Mouse (Mus musculus) thymus, postnatal 4 days (tissue): ENCODE results near the gene Ccdc177.

Experiments
- DNase-seq: peaks from one replicate; pipeline ENCODE4 v3.0.0; 2021

The Ccdc177 gene

DNA sequence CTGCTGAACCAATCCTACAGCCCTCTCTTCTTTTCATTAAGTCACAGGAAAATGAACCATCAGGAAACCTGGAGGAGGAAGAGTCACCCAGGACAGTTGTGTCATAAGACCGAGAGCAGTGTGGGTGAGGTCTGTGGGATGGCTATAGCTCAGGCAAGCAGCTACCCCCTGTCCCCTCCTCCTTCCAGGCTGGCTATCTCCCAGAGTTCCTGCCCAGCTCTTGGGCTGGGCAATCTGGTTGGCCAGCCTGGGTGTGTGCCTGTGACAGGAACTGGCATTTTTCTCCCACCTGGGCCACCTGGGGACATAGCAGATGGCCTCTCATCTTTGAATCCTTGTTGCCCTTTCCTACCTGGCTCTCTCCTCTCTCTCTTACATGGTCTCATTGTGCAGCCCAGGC, 23.4 kb upstream of the Ccdc177 start:
- DNase-seq, result no peak

DNA sequence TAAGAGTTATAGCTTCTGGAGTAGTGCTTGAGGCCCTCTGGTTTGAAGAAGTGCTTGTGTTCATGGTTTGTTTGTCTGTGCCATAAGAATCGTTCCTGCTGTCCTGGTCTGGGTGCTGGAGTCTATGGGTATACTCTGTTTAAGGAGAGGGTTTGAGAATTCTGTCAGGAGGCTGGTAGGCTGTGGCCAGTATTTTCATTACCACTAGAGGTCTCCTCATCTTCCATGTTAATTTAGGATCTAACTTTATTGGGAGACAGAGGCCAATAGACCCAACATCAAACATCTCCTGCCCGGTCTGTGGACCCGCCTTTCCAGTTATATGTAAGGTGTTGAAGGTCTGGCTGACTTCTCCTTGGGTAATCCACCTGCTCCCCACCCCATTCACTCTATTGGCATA, 22.4 kb upstream of the Ccdc177 start:
- no peak for DNase-seq

DNA sequence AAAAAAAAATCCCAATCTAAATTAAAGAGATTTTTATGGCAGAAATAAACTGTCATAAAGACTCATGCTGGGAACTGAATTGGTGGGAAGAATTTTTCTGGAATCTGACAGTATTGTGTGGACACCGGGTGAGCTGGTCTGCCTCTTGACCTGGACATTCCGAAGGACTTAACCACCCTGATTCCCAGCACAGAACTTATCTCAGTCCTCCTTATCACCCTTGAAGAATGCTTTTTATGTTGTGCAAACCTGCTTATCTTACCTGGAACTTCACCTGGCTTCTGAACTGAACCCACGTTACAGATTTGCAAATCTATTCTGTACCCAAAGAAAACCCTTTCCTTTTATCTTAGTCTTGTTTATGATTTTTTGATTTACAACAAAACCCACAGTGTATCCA, 21.7 kb upstream of the Ccdc177 start:
- DNase-seq, result no peak

DNA sequence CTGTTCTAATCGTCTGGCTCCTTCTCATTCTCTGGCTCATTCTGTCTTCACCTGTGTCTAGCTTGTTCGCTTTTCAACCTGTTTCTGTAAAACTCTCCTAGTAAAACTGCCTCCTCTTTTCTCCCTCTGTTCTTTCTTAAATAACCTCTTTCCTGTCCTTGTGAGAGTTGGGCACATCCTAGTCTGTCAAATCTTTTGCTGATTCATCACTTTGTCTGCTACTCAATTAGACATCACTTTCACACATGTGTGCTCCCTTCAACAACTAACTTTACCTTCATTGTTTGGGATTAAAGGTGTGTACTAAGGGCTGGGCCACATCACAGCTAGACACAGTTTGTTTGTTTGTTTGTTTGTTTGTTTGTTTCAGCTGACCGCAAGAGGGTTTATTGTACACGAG, 19.3 kb upstream of the Ccdc177 start:
- DNase-seq, result no peak

DNA sequence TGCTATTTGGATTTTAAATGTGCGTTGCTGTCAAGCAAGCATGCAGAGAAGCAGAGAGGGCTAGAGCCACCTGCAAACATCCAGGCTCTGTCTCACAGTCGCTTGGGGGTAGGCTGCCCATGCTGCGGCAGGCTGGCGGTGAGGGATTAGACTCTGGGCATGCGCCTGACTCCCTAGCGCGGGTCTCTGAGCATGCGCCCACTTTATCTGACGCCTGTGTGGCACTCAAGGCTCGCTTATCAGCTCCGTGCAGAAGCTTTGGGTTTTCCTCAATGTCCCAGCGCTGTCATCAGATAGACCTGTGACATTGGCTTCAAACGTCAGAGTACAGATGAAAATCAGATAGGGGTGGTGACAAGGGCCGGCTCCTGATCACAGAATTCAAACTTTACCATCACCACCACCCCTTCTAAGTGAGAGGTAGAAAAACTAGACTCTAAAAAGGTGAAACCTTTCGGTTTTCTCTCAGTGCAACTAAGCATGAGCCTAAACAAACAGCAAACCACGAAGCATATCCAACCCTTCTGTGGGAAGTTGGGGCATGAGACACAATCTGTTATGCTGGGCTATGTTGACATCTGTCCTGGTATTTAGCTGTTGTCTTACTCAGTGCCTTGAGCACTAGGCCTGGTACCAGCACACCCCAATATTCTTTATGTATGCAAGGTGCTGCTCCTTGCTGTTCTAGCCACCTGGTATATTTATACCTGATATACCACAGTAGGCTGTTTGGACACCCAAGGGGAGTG, 17.9 kb upstream of the Ccdc177 start:
- DNase-seq, result no peak

DNA sequence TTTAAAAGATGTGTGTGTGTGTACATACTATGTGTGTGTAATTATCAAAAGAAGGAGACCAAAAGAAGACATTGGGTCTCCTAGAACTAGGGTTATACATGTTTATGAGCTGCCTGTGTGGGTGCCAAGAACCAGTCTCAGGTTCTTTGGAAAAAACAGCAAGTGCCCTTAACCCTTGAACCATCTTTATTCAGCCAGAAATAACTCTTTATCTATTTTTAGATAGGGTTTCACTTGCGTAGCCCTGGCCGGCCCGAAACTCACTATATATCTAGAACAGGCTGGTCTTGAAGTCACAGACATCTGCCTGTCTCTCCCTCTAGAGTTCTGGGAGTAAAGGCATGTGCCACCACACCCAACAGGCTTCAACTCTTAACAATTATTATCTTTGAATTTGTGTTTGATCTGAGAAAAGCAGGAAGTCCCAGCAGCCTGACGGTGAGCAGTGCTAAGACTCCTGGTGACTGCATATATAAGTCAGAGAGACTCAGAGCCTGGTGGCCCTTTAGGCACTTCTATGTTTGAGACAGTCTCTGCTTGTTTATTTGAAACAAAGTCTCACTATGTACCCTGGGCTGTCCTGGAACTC, 15.7 kb upstream of the Ccdc177 start:
- no peak for DNase-seq

DNA sequence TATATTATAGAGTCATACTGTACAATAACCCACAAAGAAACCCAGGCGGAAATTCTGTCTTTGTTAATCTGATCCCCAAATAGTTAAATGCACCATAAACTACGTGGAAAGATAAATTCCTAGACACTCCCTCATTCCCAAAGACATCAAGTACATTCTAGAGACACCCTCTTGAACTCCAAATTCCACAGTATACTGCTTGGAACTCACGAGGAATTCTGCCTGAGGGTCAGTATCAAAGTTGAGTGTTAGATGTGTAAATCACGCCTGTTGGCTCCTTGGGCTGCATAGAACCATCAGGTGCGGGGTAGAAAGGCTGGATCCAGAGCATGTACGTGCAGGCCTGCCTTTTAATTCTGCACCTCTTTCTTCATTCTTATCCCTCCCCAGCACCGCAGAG, 14.3 kb upstream of the Ccdc177 start:
- no peak for DNase-seq

DNA sequence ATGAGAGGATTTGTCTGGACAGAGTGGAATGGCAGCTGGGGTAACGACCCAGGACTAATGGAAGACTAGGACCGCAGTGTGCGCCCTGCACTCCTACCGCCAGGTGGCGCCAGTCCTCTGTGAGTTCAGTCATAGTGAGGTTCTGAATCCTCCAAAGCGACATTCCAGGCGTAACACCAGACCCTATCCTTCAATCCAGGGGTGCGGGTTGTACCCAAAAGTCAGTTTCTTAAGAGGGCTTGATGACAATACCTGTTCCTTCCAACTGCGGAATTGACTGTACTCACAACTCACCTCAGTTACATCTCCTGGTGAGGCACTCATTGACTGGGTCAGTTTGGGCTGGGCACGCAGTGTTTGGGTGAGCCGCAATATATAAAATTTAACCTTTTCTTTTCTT, 9.2 kb upstream of the Ccdc177 start:
- DNase-seq, result peak; percentile 86

DNA sequence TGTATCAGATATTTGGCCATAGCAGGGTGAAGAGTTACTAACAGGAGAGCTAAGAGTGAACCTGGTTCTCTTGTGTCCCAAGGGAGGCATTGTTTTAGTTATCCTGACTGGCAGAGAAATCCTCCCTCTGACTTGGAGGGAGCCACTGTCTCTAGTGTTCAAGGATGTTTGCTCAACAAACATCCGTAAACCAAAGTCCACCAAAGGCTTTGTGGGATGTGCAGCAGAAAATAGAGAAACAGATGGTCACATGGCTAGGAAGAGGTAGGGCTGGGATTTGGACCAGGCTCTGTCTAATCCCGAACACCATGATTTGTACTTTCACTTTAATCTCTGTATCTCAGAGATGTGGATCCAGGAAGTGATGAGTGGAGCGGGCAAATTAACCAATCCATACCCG, 3.6 kb upstream of the Ccdc177 start:
- DNase-seq, result no peak

DNA sequence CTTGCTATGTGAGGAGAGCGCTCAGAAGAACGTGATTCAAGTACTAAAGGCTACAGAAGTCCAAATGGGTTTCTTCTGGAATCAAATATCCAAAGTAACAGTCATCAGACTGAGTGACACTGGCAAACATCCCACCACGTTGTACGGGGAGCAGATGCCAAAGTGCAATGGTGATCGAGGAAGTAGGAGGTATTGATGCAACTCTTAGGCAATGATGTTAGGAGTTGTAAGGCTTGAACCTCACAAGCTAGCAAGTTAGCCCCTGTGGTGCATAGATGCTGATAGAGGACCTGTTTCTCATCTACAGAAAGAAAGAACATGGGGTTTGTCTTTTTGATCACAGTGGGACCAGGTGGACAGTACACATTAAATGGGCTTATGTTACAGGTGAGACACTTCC, 2.5 kb upstream of the Ccdc177 start:
- no peak for DNase-seq

DNA sequence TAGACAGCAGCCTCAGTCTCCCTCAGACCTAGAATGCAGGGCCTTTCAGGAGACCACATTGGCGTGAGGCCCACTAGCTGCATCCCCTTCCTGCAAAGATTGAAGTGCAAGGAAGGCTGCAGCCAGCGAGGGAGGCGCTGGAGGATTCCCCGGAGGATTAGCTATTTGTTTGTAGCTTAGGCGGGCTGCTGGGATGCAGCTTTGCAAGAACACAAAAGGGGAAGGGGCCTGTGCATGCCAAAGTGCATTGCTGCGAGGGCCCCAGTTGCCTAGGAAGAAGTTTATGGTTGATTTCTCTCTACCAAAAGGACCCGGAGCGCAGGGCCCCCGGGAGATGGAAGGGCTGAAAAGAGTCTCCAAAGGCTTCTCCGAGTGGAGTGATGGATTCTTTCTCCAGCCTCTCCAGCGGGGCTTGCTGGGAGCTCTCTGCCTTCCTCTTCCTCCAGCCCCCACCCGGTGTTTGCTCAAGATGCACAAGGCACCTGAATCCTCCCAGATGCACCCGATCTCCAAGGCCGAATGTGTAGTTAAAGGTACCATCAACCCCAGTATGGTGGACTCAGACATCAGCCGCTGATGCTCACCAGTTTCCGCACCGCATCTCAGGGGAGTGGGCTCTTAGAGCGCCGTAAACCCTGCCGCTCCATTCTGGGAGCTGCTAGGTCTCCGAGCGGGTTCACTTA, 633 bp downstream of the Ccdc177 start:
- DNase-seq, result peak; percentile 24

DNA sequence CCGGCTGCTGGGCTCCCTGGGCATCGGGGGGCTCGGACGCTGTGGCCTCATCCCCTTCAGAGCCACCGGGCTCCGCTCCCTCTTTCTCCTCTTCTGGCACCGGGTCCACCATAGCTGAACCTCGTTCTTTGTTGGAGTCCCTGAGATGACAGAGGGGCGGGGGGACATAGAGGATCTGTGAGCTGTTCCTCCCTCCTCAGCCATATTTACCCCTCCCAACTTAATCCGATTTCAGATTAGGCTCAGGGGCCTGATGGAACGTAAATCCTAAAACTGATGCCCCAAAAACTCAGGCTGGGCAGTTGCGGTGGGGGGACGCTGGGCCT, 1.1 kb downstream of the Ccdc177 start:
- no peak for DNase-seq

DNA sequence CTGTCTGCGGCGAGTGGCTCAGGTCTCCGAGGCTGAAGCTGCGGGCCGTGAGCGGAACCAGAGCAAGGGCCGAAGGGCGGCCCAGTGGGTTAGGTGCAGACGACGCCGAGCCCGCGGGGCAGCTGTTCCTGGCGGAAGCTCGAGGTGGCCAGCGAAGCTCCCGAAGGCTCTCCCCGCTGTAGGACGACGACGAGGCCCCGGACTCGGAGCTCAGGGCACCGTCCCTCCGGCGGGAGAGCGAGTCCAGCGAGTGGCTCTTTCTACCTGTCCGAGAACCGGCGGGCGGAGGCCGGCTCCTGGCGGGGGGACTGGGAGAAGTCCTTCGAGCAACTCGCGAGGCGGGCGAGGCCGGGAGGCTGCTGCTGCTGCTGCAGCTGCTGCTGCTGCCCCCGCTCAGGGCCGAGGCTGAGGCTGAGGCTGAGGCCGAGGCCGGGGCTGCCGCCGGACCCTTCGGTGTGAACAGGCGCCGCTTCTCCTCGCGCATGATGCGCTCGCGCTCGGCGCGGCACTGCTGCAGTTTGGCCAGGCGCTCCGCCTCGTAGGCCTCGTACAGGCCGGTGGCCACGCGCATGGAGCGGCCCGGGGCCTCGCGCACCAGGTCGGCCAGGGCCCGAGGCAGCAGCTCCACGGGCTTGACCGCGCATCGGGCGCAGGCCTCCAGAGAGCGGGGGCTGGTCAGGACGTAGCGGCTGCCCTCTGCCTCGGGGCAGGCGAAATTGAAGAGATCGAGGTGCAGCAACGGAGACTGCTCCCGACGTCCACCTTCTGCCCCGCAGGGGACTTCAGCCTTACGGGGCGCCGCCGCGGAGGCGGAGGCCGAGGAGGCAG, 1.7 kb downstream of the Ccdc177 start:
- DNase-seq, result peak; percentile 56

DNA sequence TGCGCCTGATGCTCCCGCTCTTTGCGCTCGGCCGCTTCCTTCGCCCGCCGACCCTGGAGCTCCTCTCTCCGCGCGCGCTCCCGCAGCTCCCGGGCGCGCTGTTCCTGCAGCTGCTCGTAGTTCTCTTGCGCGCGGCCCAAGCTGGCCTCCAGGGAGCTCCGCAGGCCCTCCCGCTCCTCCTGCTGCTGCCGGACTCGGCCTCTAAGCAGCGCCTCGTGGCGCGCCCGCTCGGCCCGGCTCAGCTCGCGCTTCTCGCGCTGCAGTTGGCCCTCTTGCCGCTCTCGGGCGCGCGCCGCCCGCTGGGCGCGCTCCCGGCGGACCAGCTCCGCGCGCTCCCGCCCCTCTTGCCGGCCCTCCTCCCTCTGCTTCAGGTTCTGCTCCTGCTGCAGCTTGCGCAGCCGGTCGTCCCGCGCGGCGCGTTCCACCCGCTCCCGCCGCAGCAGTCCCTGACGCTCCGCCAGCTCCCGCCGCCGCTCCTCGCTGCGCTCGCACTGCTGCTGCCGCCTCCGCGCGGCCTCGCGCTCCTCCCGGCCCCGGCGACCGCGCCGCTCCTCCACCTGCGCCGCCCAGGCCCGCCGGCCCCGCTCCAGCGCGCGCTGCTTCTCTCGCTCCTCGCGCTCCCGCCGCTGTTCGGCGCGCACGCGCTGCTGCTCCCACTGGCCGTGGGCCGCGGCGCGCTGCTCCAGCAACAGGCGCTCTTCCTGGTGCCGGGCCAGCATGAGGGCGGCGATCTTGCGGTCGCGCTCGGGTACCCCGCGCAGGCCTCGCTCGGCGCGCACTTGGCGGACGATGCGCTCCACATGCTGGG, 2.5 kb downstream of the Ccdc177 start:
- DNase-seq, result peak; percentile 79

DNA sequence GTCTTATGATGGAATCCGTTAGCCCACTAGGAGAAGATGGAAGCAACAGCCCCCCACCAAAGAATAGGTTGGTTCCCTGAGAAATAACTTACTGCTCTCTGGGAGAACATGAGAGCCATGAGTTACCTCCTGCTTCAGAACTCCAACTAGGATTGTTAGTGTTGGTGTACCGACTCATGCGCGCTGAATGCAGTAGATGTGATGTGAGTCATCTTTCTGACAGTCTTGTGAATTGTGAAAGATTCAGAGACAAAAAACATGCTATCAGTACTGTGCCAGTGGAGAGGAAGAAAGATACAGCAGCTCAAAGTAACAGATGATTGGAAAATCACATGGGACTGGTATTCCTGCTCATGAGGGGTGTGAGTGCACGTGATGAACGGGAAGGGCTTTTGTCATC, 8.9 kb downstream of the Ccdc177 start:
- DNase-seq, result no peak

DNA sequence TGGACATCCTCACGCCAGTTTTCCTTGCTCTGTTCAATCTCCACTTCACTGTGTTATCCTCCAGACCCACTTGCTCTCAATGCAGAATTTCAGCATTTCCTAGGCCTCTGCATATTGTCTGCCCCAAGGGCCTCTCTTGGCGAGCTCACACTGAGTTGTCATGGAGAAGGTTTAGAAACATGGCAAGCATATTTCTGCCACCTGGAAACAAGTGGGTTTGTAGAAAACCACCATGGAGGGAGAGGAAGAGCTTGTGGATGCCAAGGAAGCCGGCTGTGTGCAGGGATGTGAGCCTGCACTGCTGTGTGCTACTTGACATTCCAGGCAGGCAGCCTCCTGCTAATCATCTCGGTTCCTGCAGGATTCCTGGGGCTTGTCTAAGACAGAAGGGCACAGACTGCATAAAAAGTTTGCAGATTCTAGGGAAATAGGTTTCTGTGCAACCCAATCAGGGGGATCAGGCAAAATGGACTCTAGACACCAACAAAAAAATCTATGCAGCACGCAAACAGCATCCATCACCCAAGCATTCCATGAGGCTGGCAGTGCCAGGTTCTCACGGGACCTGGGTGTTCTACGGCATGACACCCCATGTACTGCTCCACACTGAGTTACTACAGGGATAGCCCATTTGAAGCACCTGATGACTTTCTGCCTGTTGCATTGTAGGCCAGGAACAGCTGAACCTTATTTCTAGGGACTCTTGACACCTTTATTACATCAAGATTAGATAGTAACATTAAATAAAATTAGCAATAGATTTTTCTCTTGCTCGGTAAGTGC, 14.3 kb downstream of the Ccdc177 start:
- no peak for DNase-seq

DNA sequence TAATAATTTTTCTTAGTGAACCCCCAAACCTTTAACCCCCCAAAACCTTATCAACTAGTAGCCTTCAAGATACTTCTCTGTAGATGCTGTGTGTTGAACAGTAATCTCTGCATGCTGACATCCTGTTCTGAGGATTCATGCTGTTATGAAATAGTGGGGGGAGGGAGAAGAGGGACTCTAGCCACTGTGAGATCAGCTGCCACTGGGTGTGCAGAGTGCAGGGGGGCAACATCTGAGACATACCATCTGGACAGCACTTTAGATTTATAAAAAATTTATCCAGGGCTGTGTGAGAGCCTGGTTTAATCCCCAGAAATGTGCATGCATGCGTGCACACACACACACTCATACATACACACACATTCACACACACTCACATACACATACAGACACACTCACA, 15.9 kb downstream of the Ccdc177 start:
- no peak for DNase-seq

DNA sequence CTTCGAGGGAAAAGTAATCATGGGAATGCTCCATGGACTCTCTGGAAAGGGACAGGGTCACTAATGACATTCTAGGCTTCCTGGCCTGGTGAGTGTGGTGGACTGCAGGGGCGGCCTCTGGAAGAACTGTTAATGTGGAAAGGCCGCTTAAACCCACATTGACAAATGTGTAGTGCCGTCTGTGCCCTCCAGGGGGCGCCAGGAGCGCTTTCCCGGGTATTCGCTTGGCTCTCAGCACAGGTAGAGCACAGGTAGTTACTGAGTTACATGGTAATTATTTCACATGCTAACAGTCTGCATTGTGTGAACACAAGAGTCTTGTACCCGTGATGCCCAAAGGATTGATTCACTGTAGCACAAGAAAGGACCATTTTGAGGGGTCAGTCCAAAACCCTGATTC, 21.0 kb downstream of the Ccdc177 start:
- peak; percentile 78 for DNase-seq

DNA sequence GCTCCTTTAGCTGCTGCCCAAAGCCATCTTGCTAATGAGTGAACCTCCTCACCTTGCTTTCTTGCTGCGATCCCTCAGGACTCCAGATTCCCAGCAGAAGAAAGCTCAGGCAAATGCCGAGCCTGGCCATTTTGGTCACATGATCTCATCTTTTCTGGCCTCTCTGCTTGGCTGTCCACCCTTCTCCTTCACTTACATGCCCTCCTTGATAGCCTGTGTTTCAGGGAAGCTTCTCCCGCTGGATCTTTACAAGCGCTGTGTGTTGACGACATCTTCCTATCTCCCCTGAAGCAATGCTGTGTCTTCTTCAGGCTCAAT, 23.2 kb downstream of the Ccdc177 start:
- DNase-seq, result no peak

DNA sequence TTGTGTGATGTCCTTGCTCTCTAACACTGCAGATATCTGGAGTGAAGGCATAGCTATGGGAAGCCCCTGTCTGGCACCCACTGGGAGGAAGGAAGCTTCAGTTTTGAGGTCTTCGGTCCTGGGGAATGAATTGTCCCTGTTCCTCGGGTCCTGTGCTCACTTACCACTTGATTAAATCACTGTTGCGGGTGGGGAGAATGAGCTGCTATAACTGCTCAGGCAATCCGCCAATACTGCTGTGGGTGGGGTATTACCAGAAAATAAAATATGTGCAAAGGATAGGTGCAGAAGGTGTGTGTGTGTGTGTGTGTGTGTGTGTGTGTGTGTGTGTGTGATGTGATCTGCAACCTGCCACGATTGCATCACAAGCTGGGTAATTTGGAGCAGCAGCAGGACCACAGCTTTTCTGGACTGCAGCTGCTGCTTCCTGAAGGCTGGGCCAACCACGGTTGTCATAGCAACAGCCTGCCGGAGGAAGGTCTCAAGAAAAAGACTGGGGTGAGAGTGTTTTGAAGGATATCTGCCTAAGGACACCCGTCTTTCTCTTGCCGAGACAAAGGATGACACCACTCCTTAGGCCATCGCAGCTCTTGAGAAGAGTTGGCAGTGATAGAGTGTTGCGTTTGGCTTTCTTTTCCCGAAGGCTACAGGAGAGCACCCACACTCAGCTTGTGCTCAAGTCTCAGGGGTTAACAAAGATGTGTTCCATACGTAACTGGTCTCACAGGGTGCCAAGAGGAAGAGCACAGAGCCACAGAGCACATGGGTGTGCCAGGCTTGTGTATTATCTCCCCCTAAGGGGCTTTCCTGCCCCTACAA, 23.8 kb downstream of the Ccdc177 start:
- peak; percentile 65 for DNase-seq
